Mouse (Mus musculus) forebrain, embryonic 14.5 days (tissue): ENCODE data around the gene Dnajc5. TPM values are rescaled to one million over a fixed set of nuclear protein-coding genes. Genes with fewer than 3 reads are reported as not detected.
A peak's percentile ranks its signal among the peaks of the same experiment; 100 is the strongest.

Source experiments
- ATAC-seq: fragments of 200-750 bp; cut with Nextera tagmentation; 2 replicates; pipeline ENCODE4 v1.8.0; 2017; ENCODE audit warnings: mild to moderate bottlenecking, moderate library complexity
- DNase-seq: peaks from one replicate; pipeline ENCODE4 v3.0.0-alpha.2; 2015; ENCODE audit warnings: low spot score
- H3K27ac ChIP-seq: fragments of 300-500 bp; sonication (generic); 2 replicates; pipeline ENCODE4 v1.5.1; 2014; ENCODE audit warnings: low read depth, mild to moderate bottlenecking, control low read depth, low read length, moderate library complexity
- H3K27me3 ChIP-seq: fragments of 300-500 bp; sonication (generic); replicated peaks from 2 replicates; pipeline ENCODE4 v1.6.1; 2014; ENCODE audit warnings: low read length, control low read depth, mixed read lengths; ENCODE audit not compliant: control insufficient read depth, insufficient read depth
- H3K36me3 ChIP-seq: fragments of 300-500 bp; sonication (generic); 2 replicates; pipeline ENCODE4 v1.6.1; 2014; ENCODE audit warnings: low read length, control low read depth; ENCODE audit not compliant: control insufficient read depth, insufficient read depth
- H3K4me1 ChIP-seq: fragments of 300-500 bp; sonication (generic); 2 replicates; pipeline ENCODE4 v1.6.1; 2014; ENCODE audit warnings: antibody characterized with exemption, low read length, control low read depth; ENCODE audit not compliant: control insufficient read depth, insufficient read depth
- H3K4me2 ChIP-seq: fragments of 300-500 bp; sonication (generic); 2 replicates; pipeline ENCODE4 v1.6.1; 2014; ENCODE audit warnings: mild to moderate bottlenecking, control low read depth, low read length
- H3K4me3 ChIP-seq: fragments of 300-500 bp; sonication (generic); 2 replicates; pipeline ENCODE4 v1.5.1; 2014; ENCODE audit warnings: low read depth, low read length, control low read depth
- H3K9ac ChIP-seq: fragments of 300-500 bp; sonication (generic); 2 replicates; pipeline ENCODE4 v1.6.1; 2014; ENCODE audit warnings: mild to moderate bottlenecking, low read length, control low read depth, moderate library complexity
- H3K9me3 ChIP-seq: fragments of 300-500 bp; sonication (generic); replicated peaks from 2 replicates; pipeline ENCODE4 v1.6.1; 2016; ENCODE audit warnings: low read length, control low read depth, mixed read lengths; ENCODE audit not compliant: control insufficient read depth
- WGBS: fragments of 180-500 bp; shearing (Covaris S2); extraction: QIAGEN DNeasy Blood & Tissue Kit; methylation state at CpG from one replicate; pipeline ENCODE4 v1.1.7; 2014; 5-methylcytosine and 5-hydroxymethylcytosine counted together
- polyA plus RNA-seq: library from polyadenylated mRNA; unstranded; fragments of >200 nt; fragmentation: Nextera tagmentation; extraction: Ambion mirVana; gene quantifications from 2 replicates; pipeline ENCODE4 v1.2.1, GENCODE M21; 2014

The Dnajc5 gene
- polyA plus RNA-seq, 1 experiment from 2014 or later, result 127 TPM

- H3K9me3 ChIP-seq, result no peaks in the 10 kb centered on the region
- no peak overlapping the region for H3K27ac ChIP-seq
- H3K4me2 ChIP-seq, result no peak overlapping the region
- 93% methylated on average over 2 of the region's 2 CpGs for WGBS
- 0 out of 2 replicates have a peak, but pooled peaks cover 3% of the 10 kb centered on the region for H3K4me1 ChIP-seq
- H3K9ac ChIP-seq, result no peak overlapping the region
- ATAC-seq (no peak), DNase-seq (no peak)
- H3K36me3 ChIP-seq, result peaks cover 78% of the 10 kb centered on the region
- H3K27me3 ChIP-seq, result no peaks in the 10 kb centered on the region
- no peak overlapping the region for H3K4me3 ChIP-seq
These were observed 29.9 kb downstream of the Dnajc5 start for GRCm38 (mm10) chr2:181550233-181550632.

- H3K27ac ChIP-seq, result no peak overlapping the region
- ATAC-seq (no peak), DNase-seq (no peak)
- 0 out of 2 replicates have a peak, but pooled peaks cover 3% of the 10 kb centered on the region for H3K4me1 ChIP-seq
- no peaks in the 10 kb centered on the region for H3K27me3 ChIP-seq
- no peak overlapping the region for H3K4me2 ChIP-seq
- H3K36me3 ChIP-seq, result peaks cover 52% of the 10 kb centered on the region
- no peak overlapping the region for H3K4me3 ChIP-seq
- no peaks in the 10 kb centered on the region for H3K9me3 ChIP-seq
- H3K9ac ChIP-seq, result no peak overlapping the region
These were observed 33.5 kb downstream of the Dnajc5 start for GRCm38 (mm10) chr2:181553772-181554171.

GRCm38 (mm10) chr2:181567338-181567737 is 47.1 kb downstream of the Dnajc5 start:
- Histone ChIP-seq H3K27me3 (no peaks in the 10 kb centered on the region), H3K4me3 (no peak overlapping the region), H3K9ac (no peak overlapping the region), H3K9me3 (no peaks in the 10 kb centered on the region), H3K4me1 (no peaks in the 10 kb centered on the region), H3K36me3 (0 out of 2 replicates have a peak, but pooled peaks cover 6% of the 10 kb centered on the region), H3K4me2 (no peak overlapping the region), H3K27ac (no peak overlapping the region)
- DNase-seq, result no peak
- WGBS, result 94% methylated on average over 3 of the region's 3 CpGs
- ATAC-seq, result no peak

- WGBS, result 82% methylated on average over 7 of the region's 7 CpGs
- DNase-seq (peak; percentile 36), ATAC-seq (no peak)
- Histone ChIP-seq H3K4me2 (no peak overlapping the region), H3K4me3 (no peak overlapping the region), H3K36me3 (0 out of 2 replicates have a peak, but pooled peaks cover 14% of the 10 kb centered on the region), H3K9ac (no peak overlapping the region), H3K27ac (no peak overlapping the region), H3K9me3 (no peaks in the 10 kb centered on the region), H3K27me3 (no peaks in the 10 kb centered on the region), H3K4me1 (no peaks in the 10 kb centered on the region)
These were observed 48.2 kb downstream of the Dnajc5 start for GRCm38 (mm10) chr2:181568272-181569008.

GRCm38 (mm10) chr2:181569856-181570255 is 49.6 kb downstream of the Dnajc5 start:
- Histone ChIP-seq H3K9me3 (no peaks in the 10 kb centered on the region), H3K4me3 (no peak overlapping the region), H3K27me3 (no peaks in the 10 kb centered on the region), H3K27ac (no peak overlapping the region), H3K4me1 (no peaks in the 10 kb centered on the region), H3K4me2 (no peak overlapping the region), H3K36me3 (peaks cover 19% of the 10 kb centered on the region; the same call in 1 of the 2 replicates), H3K9ac (no peak overlapping the region)
- no peak for DNase-seq
- ATAC-seq, result no peak
- WGBS, result 94% methylated on average over 10 of the region's 10 CpGs

GRCm38 (mm10) chr2:181570375-181570774 is 50.1 kb downstream of the Dnajc5 start:
- Histone ChIP-seq H3K4me3 (no peak overlapping the region), H3K36me3 (peaks cover 19% of the 10 kb centered on the region; the same call in 1 of the 2 replicates), H3K9me3 (no peaks in the 10 kb centered on the region), H3K4me1 (no peaks in the 10 kb centered on the region), H3K27me3 (no peaks in the 10 kb centered on the region), H3K4me2 (no peak overlapping the region), H3K9ac (no peak overlapping the region), H3K27ac (no peak overlapping the region)
- WGBS, result 87% methylated on average over 8 of the region's 8 CpGs
- no peak for DNase-seq
- no peak for ATAC-seq

GRCm38 (mm10) chr2:181570921-181571595 is 50.8 kb downstream of the Dnajc5 start:
- WGBS, result 62% methylated on average over 6 of the region's 6 CpGs
- no peak overlapping the region for H3K4me3 ChIP-seq
- H3K4me1 ChIP-seq, result no peaks in the 10 kb centered on the region

GRCm38 (mm10) chr2:181571941-181572670 is 51.8 kb downstream of the Dnajc5 start:
- no peak overlapping the region for H3K4me3 ChIP-seq
- no peak overlapping the region for H3K9ac ChIP-seq
- H3K4me1 ChIP-seq, result no peaks in the 10 kb centered on the region
- ATAC-seq (no peak), DNase-seq (no peak)
- no peak overlapping the region for H3K27ac ChIP-seq
- H3K36me3 ChIP-seq, result peaks cover 19% of the 10 kb centered on the region; the same call in 1 of the 2 replicates
- H3K4me2 ChIP-seq, result no peak overlapping the region
- no peaks in the 10 kb centered on the region for H3K9me3 ChIP-seq
- no peaks in the 10 kb centered on the region for H3K27me3 ChIP-seq
- 90% methylated on average over 11 of the region's 11 CpGs for WGBS

More at GRCm38 (mm10) chr2:181570921-181571595, 50.8 kb downstream of the Dnajc5 start:
- no peak overlapping the region for H3K27ac ChIP-seq
- no peaks in the 10 kb centered on the region for H3K27me3 ChIP-seq
- H3K4me2 ChIP-seq, result no peak overlapping the region
- ATAC-seq, result no peak
- no peaks in the 10 kb centered on the region for H3K9me3 ChIP-seq
- peaks cover 19% of the 10 kb centered on the region; the same call in 1 of the 2 replicates for H3K36me3 ChIP-seq
- H3K9ac ChIP-seq, result no peak overlapping the region
- no peak for DNase-seq
